Mouse (Mus musculus) lung, adult 2 months (tissue): Measurements from ENCODE around the gene Stk40. TPM values are rescaled to one million over a fixed set of nuclear protein-coding genes. Genes with fewer than 3 reads are reported as not detected.

ENCODE experiments used
- DNase-seq: peaks from one replicate; pipeline ENCODE4 v3.0.0; 2022
- H3K4me1 ChIP-seq: fragments of 200-500 bp; 2 replicates; pipeline ENCODE4 v1.6.1; 2011; ENCODE audit warnings: low read length; ENCODE audit not compliant: control insufficient read depth, insufficient read depth
- H3K4me3 ChIP-seq: fragments of 200-500 bp; replicated peaks from 2 replicates; pipeline ENCODE3; 2011; ENCODE audit warnings: low read depth, mild to moderate bottlenecking, control low read depth, low read length; ENCODE audit errors: extremely low read depth
- CTCF ChIP-seq: fragments of 200-500 bp; IDR thresholded peaks from 2 replicates; pipeline ENCODE4 v1.5.1; 2011; ENCODE audit warnings: mild to moderate bottlenecking, low read length, control low read depth; ENCODE audit not compliant: insufficient read depth
- POLR2A ChIP-seq: fragments of 200-500 bp; IDR thresholded peaks from 2 replicates; pipeline ENCODE4 v1.6.1; 2011; ENCODE audit warnings: low read depth, mild to moderate bottlenecking, control low read depth, low read length, borderline replicate concordance; ENCODE audit errors: extremely low read depth
- WGBS: fragments of 180-500 bp; shearing (Covaris S2); methylation state at CpG from one replicate; pipeline ENCODE4 v1.1.7; 2018; 5-methylcytosine and 5-hydroxymethylcytosine counted together
- polyA plus RNA-seq: library from polyadenylated mRNA; depleted of rRNA; stranded (reverse); fragments of >200 nt; gene quantifications from 2 replicates; pipeline ENCODE4 v1.2.3, GENCODE M21; 2012

The Stk40 gene
- polyA plus RNA-seq, 1 experiment = 41.1 TPM

DNA sequence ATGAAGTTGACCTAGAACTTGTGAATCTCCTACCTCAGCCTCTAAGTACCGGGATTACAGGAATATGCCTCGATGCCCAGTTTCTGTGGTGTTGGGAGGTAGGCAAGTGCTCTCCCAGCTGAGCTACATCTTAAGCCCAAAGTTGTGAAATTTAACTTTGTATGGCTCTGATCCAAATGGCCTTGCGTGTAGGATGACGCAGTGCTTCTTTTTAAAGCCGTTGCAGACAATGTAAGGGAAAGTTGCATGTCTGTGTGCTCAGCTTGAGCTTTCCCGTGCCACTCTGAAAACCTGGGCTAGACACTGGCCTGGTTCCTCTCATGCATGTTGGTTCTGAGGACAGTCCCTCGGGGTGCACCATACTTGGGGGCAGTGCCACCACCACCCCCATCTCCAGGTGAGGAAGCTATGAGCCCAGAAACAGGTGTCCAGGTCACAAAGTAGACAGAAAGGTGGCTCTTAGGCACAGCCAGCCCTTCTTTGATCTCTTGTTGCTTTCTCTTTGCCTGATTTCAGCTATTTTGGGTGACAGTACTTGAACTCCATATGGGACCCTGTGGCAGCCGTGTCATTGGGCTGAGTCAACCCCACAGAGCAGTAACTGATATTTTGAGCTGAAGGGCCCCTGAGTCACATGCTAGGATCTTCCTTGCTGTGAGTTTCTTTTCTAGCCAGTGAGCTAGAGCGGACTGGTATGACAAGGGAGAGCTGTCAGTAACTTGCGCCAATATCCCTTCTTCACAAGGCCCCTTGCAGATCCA lies 6.0 kb downstream of the Stk40 start:
- no peak for DNase-seq
- H3K4me1 ChIP-seq = peaks cover 44% of the 10 kb centered on the region
- H3K4me3 ChIP-seq = no peak overlapping the region
- TF ChIP-seq CTCF = no peak
- TF ChIP-seq POLR2A = no peak
- WGBS = 31% methylated on average over 10 of the region's 10 CpGs

DNA sequence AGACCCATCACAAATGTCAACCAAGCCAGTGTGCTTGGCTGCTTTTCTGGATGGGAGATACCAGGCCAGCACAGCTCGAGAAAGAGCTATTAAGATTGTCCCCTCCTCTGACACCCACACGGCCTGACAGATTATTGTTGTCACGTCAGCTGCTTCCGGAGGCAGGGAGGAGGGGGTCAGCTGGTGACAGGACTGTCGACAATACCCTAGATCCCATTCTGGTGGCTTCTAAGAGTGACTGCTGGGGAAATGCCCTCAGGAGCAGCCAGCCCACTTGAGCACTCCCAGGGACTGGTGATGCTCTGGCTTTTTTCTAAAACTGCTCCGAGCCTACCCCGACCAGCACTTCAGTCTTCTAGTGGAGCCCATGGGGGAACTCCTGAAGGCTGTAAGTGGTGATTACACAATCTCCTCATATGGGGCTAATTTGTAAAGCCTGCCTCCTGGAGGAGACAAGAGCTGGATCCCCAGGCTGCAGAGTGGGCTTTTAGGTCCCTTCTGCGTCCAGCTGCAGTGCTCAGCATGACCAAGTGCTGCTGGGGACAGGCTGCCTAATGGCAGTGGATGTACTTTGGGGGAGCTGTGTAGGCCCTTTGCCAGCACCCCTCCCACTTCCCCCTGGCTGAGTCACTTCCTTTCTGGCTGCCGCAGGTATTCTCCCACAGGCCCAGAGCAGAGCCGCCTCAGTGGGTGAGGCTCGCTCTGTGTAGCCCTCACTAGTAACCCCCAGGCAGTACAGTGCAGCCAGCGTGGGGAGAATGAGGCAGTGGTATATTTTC lies 6.8 kb downstream of the Stk40 start:
- peak; percentile 89 for DNase-seq
- H3K4me3 ChIP-seq = peak overlapping the region; percentile 36
- WGBS = 2% methylated on average over 12 of the region's 12 CpGs
- TF ChIP-seq CTCF (0 out of 2 replicates have a peak, but pooled peaks have one; percentile 18), POLR2A (peak; percentile 82; the same call in 1 of the 2 replicates)
- peaks cover 38% of the 10 kb centered on the region for H3K4me1 ChIP-seq

DNA sequence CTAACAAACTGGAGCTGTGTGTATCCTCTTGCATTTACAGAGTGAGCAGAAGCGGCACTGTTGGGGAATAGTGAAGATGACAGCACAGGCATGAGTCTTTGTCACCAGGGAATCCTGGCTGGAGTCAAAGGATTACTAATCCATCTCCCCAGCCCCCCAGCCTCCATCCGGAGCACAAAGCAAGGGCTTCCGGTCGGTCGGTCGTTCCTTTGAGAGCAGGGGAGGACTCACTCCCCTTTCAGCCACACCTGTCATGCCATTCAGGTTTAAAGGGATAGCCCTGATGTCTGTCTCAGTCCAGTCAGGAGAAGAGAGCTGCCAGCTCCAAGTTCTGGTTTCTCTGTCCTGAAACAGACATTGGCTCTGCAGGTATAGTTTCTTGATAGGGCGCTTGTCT lies 7.4 kb downstream of the Stk40 start:
- H3K4me1 ChIP-seq = peaks cover 38% of the 10 kb centered on the region
- WGBS = 16% methylated on average over 7 of the region's 7 CpGs
- DNase-seq = no peak
- TF ChIP-seq CTCF = no peak
- no peak for TF ChIP-seq POLR2A
- H3K4me3 ChIP-seq = peak overlapping the region; percentile 36

DNA sequence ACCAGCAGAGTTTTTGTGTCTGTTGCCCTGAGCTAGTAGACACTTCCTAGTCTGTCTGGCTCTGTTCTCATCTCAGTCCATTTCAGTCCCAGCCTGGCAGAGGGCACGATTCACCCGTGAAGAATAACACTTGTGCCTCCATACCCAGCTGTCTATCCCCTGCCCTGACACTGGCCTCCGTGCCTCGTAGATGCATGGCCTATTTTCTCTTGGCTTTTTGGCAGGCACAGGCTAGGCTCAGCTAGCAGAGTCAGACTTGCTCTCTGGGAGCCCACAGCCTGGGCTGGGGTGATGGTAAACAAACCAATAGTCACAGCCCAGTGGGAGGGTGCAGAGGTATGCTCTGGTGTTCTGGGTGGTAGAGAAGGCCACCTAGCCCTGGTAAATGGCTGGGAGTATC lies 9.5 kb downstream of the Stk40 start:
- peaks cover 34% of the 10 kb centered on the region for H3K4me1 ChIP-seq
- H3K4me3 ChIP-seq = no peak overlapping the region
- WGBS = 55% methylated on average over 4 of the region's 4 CpGs
- no peak for DNase-seq
- TF ChIP-seq POLR2A = no peak
- no peak for TF ChIP-seq CTCF

DNA sequence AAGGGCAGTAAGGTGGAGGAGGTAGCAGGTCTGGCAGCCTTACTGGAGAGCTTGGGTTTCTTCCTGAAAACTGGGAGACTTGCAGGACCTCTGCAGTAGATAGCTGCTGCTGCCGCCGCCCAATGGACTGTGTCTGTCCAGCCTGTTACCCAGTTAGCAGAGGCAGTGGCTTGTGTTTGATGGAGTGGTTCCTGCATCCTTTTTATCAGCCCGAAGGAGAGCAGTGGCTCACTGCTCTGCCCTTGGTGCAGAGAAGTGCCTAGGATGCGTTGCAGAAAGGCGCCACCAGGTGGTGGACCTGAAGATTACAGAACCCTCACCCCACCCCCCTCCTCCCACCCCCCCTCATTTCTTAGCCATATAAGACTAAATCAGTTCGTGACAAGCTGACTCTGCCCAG lies 10.2 kb downstream of the Stk40 start:
- DNase-seq = peak; percentile 68
- H3K4me1 ChIP-seq = peaks cover 31% of the 10 kb centered on the region

DNA sequence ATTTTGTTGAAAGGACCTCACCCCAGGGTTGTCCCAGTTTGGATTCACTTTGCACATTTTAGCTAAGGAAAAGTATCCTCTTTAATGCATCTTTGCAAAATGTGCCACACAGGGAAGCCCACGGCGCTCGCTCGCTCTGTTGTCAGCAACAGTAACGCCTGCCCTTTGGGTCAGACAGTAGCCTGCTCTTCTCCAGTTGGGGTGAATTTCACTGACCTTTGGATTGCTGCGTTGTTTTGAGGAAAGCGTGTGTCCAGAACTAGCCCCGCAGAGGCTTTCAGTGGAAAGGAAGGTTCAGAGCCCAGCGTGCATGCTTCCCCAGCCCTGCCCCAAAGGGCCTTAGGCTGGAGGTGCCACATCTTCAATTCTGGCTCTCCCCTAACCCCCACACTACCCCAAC lies 11.7 kb downstream of the Stk40 start:
- TF ChIP-seq CTCF (no peak), POLR2A (no peak)
- no peak for DNase-seq
- H3K4me3 ChIP-seq = no peak overlapping the region
- 79% methylated on average over 9 of the region's 9 CpGs for WGBS
- H3K4me1 ChIP-seq = peaks cover 19% of the 10 kb centered on the region

More for the DNA sequence above, 10.2 kb downstream of the Stk40 start:
- no peak for TF ChIP-seq POLR2A
- peak; percentile 82 for TF ChIP-seq CTCF
- no peak overlapping the region for H3K4me3 ChIP-seq
- 8% methylated on average over 6 of the region's 6 CpGs for WGBS

DNA sequence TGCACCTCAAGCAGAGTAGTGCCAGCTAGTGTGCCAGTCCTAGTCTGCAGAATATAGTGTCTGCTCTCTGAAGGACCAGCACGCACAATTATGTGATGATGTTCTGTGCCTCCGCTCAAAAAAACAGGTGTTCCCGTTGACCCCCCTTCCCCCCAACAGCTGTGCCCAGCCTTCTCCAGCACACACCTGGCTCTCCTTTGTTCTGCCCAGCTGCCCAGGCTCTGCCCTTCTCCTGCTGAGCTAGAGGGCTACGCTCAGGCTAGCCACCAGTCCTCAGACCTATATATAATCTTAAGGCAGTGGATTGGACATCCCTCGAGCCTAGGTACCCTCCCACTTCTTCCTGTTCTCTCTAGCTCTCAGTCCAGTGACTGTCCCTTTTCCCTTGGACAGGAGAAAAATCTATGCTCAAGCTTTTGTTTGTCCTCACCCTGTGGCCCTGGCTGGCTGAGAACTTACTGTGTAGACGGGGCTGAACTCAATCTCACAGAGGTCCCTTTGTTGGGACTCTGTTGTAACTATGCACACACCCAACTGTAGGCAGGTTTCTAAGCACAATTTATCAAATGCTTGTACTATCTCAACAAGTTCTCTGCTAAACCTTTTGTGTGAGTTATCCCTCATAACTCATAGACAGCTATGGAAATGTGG lies 12.2 kb downstream of the Stk40 start:
- Histone ChIP-seq H3K4me3 (no peak overlapping the region), H3K4me1 (peaks cover 14% of the 10 kb centered on the region)
- TF ChIP-seq POLR2A (no peak), CTCF (no peak)
- no peak for DNase-seq
- 60% methylated on average over 6 of the region's 6 CpGs for whole genome bisulfite sequencing

DNA sequence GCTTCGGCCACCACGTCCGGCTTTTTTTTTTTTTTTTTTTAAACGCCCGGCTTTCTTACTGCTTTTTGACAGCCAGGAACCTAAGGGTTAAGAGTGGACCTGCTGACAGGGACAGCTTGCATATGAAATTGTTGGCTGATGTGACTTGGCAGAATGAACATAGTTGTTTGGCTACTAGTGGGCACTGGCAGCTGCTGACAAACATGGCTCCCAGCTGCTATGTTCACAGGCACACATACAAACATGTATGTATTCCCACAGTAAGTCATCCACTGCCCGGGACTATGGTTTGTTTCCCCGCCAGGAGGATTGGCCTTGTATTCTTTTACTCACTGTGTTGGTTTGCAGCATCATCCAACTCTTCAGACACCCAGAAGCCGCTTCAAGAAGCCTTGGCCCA lies 13.4 kb downstream of the Stk40 start:
- 69% methylated on average over 8 of the region's 8 CpGs for WGBS
- peaks cover 11% of the 10 kb centered on the region for H3K4me1 ChIP-seq
- no peak for DNase-seq
- TF ChIP-seq POLR2A (no peak), CTCF (no peak)
- no peak overlapping the region for H3K4me3 ChIP-seq

DNA sequence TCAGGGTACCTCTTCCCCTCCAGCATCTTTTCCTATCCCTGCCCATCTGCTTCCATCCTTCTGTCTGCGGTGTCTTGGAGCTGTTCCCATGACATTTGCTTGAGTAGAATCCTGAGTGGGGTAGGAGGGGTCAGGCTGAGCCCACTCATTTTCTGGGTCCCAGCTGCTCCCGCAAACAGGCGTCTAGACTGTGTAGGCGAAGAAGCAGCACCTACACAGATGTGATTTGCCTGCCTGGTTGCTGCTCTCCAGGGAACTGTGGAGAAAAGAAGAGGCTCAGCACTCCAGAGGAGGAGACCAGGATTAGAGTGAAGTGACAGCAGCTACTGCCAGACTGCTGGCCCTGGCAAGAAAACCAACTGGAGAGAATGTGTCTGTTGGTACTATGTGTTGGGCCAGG lies 14.9 kb downstream of the Stk40 start:
- Histone ChIP-seq H3K4me3 (no peak overlapping the region), H3K4me1 (peaks cover 5% of the 10 kb centered on the region)
- no peak for DNase-seq
- no peak for TF ChIP-seq CTCF
- no peak for TF ChIP-seq POLR2A
- 79% methylated on average over 4 of the region's 4 CpGs for WGBS

DNA sequence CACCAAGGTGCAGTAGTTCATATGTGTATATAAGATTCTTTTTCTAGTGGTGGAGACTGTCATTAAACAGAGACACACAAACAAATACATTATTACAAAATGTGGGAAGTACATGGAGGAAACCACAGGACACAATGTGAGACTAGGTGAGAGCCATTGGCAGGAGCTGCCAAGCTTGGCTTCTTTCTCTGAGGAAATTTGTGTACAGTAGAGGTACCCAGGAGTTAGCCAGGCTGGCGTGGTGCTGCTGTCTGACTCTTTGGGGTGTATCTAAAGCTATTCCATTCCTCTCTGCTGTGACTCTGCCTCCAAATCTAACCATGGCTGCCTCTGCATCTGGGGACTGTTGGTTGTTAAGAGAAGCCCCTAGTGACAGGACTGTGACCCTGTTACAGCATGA lies 15.3 kb downstream of the Stk40 start:
- TF ChIP-seq POLR2A (no peak), CTCF (no peak)
- WGBS = 81% methylated on average over 1 of the region's 1 CpGs
- H3K4me3 ChIP-seq = no peak overlapping the region
- peaks cover 2% of the 10 kb centered on the region; the same call in 1 of the 2 replicates for H3K4me1 ChIP-seq
- DNase-seq = no peak
